Mouse (Mus musculus) cortical plate, adult 2 months (tissue): ENCODE results near the gene Myo3a.

ENCODE experiments used
- CTCF ChIP-seq: fragments of 200-500 bp; IDR thresholded peaks from 2 replicates; pipeline ENCODE4 v1.5.1; 2011; ENCODE audit warnings: mild to moderate bottlenecking, control low read depth, low read length; ENCODE audit not compliant: insufficient read depth; ENCODE audit errors: extremely low read depth
- POLR2A ChIP-seq: fragments of 200-500 bp; IDR thresholded peaks from 2 replicates; pipeline ENCODE4 v1.6.1; 2011; ENCODE audit warnings: mild to moderate bottlenecking, low read length, control low read depth; ENCODE audit not compliant: insufficient read depth; ENCODE audit errors: extremely low read depth

DNA sequence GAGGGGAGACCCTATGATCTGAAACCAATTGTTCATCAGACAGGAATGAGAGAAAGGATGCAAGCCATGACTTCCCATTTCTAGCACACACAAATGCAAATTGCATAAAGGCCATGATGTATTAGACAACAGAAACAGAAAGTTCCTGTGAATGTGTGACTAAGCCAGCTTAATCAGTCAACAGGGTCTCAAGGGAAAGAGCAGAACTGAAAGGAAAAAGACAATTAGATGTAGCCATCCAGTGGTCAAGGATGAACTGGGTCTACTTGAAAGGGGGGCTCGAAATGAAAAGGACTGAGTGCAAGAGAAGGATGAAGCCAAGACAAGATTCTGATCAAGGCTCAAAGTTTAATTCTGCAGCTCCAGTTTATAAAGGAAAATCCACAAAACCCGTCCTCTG is 58.1 kb downstream of the Myo3a start:
- TF ChIP-seq POLR2A: no peak
- TF ChIP-seq CTCF: no peak
